Mouse (Mus musculus): ENCODE results near the gene Zfp445. TPM values are rescaled to one million over a fixed set of nuclear protein-coding genes. Genes with fewer than 3 reads are reported as not detected.

The Zfp445 gene
- 3.9 TPM in 1 of 2 replicates, not detected in the other for polyA plus RNA-seq (2012; ENCODE audit: insufficient read depth, low replicate concordance)

- Histone ChIP-seq H3K27me3 (replicated peaks) (peaks cover 6% of the 10 kb centered on the region), H3K36me3 (replicated peaks; ENCODE audit: low read length) (peaks cover 43% of the 10 kb centered on the region), H3K4me3 (replicated peaks) (peak within 1 kb of the TSS; percentile 96), H3K9me3 (peaks cover 59% of the 10 kb centered on the region), H3K4me1 (peaks cover 19% of the 10 kb centered on the region)
- TF ChIP-seq GATA1 (IDR thresholded peaks at IDR 0.05; ENCODE audit: borderline replicate concordance, low read length) (no peak), FLI1 (IDR thresholded peaks at IDR 0.05; ENCODE audit: low read length) (no peak)
Observed at GRCm38 (mm10) chr9:122865697-122866166, at the start of gene Zfp445. TSS of gene Zfp445 (minus strand) at chr9:122866006.

GRCm38 (mm10) chr9:122902717-122903535 lies 37.1 kb upstream of the Zfp445 start:
- H3K4me1 ChIP-seq = peaks cover 4% of the 10 kb centered on the region; the same call in 1 of the 2 replicates
- H3K9me3 ChIP-seq = peaks cover 10% of the 10 kb centered on the region
- TF ChIP-seq FLI1 (IDR thresholded peaks at IDR 0.05; ENCODE audit: low read length) = no peak
- TF ChIP-seq GATA1 (IDR thresholded peaks at IDR 0.05; ENCODE audit: borderline replicate concordance, low read length) = no peak
- no peaks in the 10 kb centered on the region for H3K36me3 ChIP-seq (replicated peaks; ENCODE audit: low read length)
- H3K27me3 ChIP-seq (replicated peaks) = peaks cover 10% of the 10 kb centered on the region
- peak overlapping the region; percentile 56 for H3K4me3 ChIP-seq (replicated peaks)

- Histone ChIP-seq H3K4me1 (peaks cover 4% of the 10 kb centered on the region; the same call in 1 of the 2 replicates), H3K27me3 (replicated peaks) (peaks cover 10% of the 10 kb centered on the region)
- TF ChIP-seq FLI1 (IDR thresholded peaks at IDR 0.05; ENCODE audit: low read length) (no peak), GATA1 (IDR thresholded peaks at IDR 0.05; ENCODE audit: borderline replicate concordance, low read length) (no peak)
Observed at GRCm38 (mm10) chr9:122901047-122901446, 35.2 kb upstream of the Zfp445 start.

GRCm38 (mm10) chr9:122886372-122887179 lies 20.8 kb upstream of the Zfp445 start:
- Histone ChIP-seq H3K4me1 (peaks cover 11% of the 10 kb centered on the region), H3K4me3 (replicated peaks) (peak overlapping the region; percentile 93), H3K36me3 (replicated peaks; ENCODE audit: low read length) (no peaks in the 10 kb centered on the region), H3K9me3 (peaks cover 15% of the 10 kb centered on the region), H3K27me3 (replicated peaks) (peaks cover 44% of the 10 kb centered on the region)
- TF ChIP-seq FLI1 (IDR thresholded peaks at IDR 0.05; ENCODE audit: low read length) = no peak; the same call in 1 of the 2 replicates
- no peak for TF ChIP-seq GATA1 (IDR thresholded peaks at IDR 0.05; ENCODE audit: borderline replicate concordance, low read length)

More at GRCm38 (mm10) chr9:122901047-122901446, 35.2 kb upstream of the Zfp445 start:
- peaks cover 13% of the 10 kb centered on the region for H3K9me3 ChIP-seq
- no peak overlapping the region for H3K4me3 ChIP-seq (replicated peaks)
- no peaks in the 10 kb centered on the region for H3K36me3 ChIP-seq (replicated peaks; ENCODE audit: low read length)

DNA sequence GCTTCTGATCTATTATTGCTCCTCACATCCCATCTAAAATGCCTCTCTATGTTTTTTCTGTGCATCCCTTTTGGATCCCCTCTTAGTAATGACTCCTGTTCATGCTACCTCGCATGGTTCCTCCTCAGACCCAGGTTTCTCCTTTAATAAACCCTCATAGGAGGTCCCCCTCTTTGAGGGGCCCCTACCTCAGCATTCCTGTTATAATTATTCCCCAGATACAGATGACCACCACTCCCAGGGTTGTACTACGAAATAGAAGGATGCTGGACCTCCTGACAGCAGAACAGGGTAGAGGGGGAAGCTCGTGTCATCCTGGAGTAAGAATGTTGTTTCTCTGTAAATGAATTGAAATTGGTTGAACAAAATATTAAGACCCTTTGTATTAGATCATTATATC lies 19.6 kb upstream of the Zfp445 start, which contains the start of gene Zkscan7:
Zkscan7 (plus strand) TSS at position 301 of the 400 bp plus-strand sequence.
- H3K27me3 ChIP-seq (replicated peaks) = peaks cover 37% of the 10 kb centered on the region
- H3K4me3 ChIP-seq (replicated peaks) = peak within 1 kb of the TSS; percentile 93
- peaks cover 15% of the 10 kb centered on the region for H3K9me3 ChIP-seq
- no peaks in the 10 kb centered on the region for H3K36me3 ChIP-seq (replicated peaks; ENCODE audit: low read length)
- peaks cover 11% of the 10 kb centered on the region for H3K4me1 ChIP-seq
- TF ChIP-seq GATA1 (IDR thresholded peaks at IDR 0.05; ENCODE audit: borderline replicate concordance, low read length) = no peak
- TF ChIP-seq FLI1 (IDR thresholded peaks at IDR 0.05; ENCODE audit: low read length) = no peak

DNA sequence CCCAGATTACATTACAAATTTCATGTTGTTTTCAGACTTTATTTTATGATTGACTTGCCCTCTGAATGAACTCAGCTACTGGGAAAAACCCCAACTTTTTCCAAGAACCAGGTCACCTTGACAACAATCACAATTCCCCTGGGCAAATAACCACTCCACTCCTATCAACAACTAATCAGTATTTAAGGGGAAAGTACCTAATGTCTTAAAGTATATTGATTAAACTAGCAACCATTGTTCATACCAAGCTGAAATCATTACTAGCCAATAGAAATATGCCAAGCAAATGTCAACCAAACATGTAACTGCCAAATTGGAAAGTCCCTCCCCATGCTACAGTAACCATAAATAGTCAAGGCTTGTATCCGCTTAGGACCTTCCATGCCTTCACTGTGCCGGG lies 9.3 kb upstream of the Zfp445 start:
- TF ChIP-seq FLI1 (IDR thresholded peaks at IDR 0.05; ENCODE audit: low read length) (no peak), GATA1 (IDR thresholded peaks at IDR 0.05; ENCODE audit: borderline replicate concordance, low read length) (no peak)
- Histone ChIP-seq H3K4me3 (replicated peaks) (no peak overlapping the region), H3K4me1 (no peaks in the 10 kb centered on the region), H3K27me3 (replicated peaks) (peaks cover 3% of the 10 kb centered on the region), H3K9me3 (peaks cover 57% of the 10 kb centered on the region), H3K36me3 (replicated peaks; ENCODE audit: low read length) (no peaks in the 10 kb centered on the region)

GRCm38 (mm10) chr9:122874653-122875052 lies 8.8 kb upstream of the Zfp445 start:
- TF ChIP-seq GATA1 (IDR thresholded peaks at IDR 0.05; ENCODE audit: borderline replicate concordance, low read length) = no peak
- Histone ChIP-seq H3K4me1 (no peaks in the 10 kb centered on the region), H3K27me3 (replicated peaks) (peaks cover 5% of the 10 kb centered on the region), H3K4me3 (replicated peaks) (no peak overlapping the region), H3K36me3 (replicated peaks; ENCODE audit: low read length) (no peaks in the 10 kb centered on the region), H3K9me3 (peaks cover 62% of the 10 kb centered on the region)

DNA sequence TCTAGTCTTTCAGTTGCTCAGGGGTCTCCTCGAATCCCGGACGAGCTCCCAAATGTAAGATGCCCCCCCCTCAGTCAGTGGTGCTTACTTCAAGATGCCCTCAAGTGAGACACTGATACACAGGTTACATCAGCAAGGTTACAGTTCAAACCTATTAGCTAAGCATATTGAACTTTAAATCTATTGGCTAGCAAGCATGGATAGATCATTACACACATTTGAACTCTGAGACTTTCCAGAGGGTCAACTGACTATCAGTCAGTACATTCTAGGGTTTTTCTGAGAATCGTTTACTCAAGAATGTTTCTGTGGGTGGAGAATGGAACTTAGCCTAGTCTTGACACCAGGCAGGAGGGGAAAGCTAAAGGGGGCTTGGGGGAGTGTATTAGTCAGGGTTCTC lies 6.8 kb upstream of the Zfp445 start:
- no peak overlapping the region for H3K4me3 ChIP-seq (replicated peaks)
- peaks cover 9% of the 10 kb centered on the region for H3K27me3 ChIP-seq (replicated peaks)
- TF ChIP-seq FLI1 (IDR thresholded peaks at IDR 0.05; ENCODE audit: low read length) (no peak), GATA1 (IDR thresholded peaks at IDR 0.05; ENCODE audit: borderline replicate concordance, low read length) (no peak)
- H3K36me3 ChIP-seq (replicated peaks; ENCODE audit: low read length) = no peaks in the 10 kb centered on the region
- peaks cover 70% of the 10 kb centered on the region for H3K9me3 ChIP-seq
- H3K4me1 ChIP-seq = no peaks in the 10 kb centered on the region

DNA sequence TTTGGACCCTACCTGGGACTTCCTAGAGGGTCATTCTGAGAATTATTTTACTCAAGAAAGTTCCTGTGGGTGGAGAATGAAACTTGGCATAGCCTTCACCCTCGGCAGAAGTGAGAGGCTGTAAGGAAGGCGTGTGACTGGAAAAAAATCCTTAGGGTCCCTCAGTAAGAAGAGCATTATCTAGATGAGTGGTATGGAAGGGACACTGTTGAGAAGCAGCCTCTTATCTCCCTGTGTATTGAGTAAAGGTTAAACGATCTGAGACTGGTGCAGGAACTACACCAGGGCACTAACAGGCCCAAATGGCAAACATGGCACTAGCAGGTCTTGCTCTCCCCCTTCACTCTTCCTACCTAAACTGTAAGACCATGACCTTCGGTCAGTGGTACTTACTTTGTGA lies 386 bp upstream of the Zfp445 start:
- H3K4me1 ChIP-seq = peaks cover 19% of the 10 kb centered on the region
- peaks cover 6% of the 10 kb centered on the region for H3K27me3 ChIP-seq (replicated peaks)
- TF ChIP-seq GATA1 (IDR thresholded peaks at IDR 0.05; ENCODE audit: borderline replicate concordance, low read length) = no peak
- TF ChIP-seq FLI1 (IDR thresholded peaks at IDR 0.05; ENCODE audit: low read length) = no peak
- H3K9me3 ChIP-seq = peaks cover 59% of the 10 kb centered on the region
- H3K36me3 ChIP-seq (replicated peaks; ENCODE audit: low read length) = peaks cover 39% of the 10 kb centered on the region
- peak overlapping the region; percentile 96 for H3K4me3 ChIP-seq (replicated peaks)

All from megakaryocyte, embryonic 14.5 days (primary cell).